Mouse (Mus musculus) gastrocnemius, postnatal 10 days (tissue): ENCODE data around the gene Trmt5. TPM values are rescaled to one million over a fixed set of nuclear protein-coding genes. Genes with fewer than 3 reads are reported as not detected.

Source experiments
- DNase-seq: peaks from one replicate; pipeline ENCODE4 v3.0.0; 2021; ENCODE audit warnings: mixed read lengths
- long read RNA-seq, 2 experiments: library from polyadenylated mRNA; stranded (forward); transcript quantifications; one replicate each; pipeline ENCODE4 v2.0.0; 2021
- total RNA-seq, 2 experiments: library from RNA; stranded (reverse); gene quantifications; 2 replicates each; pipeline ENCODE4 v1.2.3; 2021

Trmt5 gene
- total RNA-seq = 10 to 100 TPM in 1 of 2 experiments, 1 to 10 TPM in 1; 6.8 to 11.7 TPM
- long read RNA-seq, experiment 1, partial matches to known transcripts = 1 of 4 reads
- long read RNA-seq, experiment 1, other reads (novel, unspliced or antisense) = 0 of 4 reads
- long read RNA-seq, experiment 2, partial matches to known transcripts = 0 of 5 reads
- long read RNA-seq, experiment 2, other reads (novel, unspliced or antisense) = 1 of 5 reads

GRCm38 (mm10) chr12:73286287-73287092, at the start of gene Trmt5, which contains the start of gene Slc38a6:
TSS of gene Trmt5 (minus strand) at chr12:73286710.
TSS of gene Slc38a6 (plus strand) at chr12:73286779.
- DNase-seq = peak; percentile 89

GRCm38 (mm10) chr12:73334051-73334551, 47.6 kb upstream of the Trmt5 start:
- DNase-seq = peak; percentile 37

GRCm38 (mm10) chr12:73332701-73333100, 46.2 kb upstream of the Trmt5 start:
- DNase-seq = no peak

- DNase-seq = no peak
Observed at GRCm38 (mm10) chr12:73330236-73330635, 43.7 kb upstream of the Trmt5 start.

GRCm38 (mm10) chr12:73328448-73329167, 42.1 kb upstream of the Trmt5 start:
- DNase-seq = no peak

GRCm38 (mm10) chr12:73327381-73327780, 40.9 kb upstream of the Trmt5 start:
- DNase-seq = no peak

- peak; percentile 20 for DNase-seq
Observed at GRCm38 (mm10) chr12:73325617-73326016, 39.1 kb upstream of the Trmt5 start.

- DNase-seq = no peak
Observed at GRCm38 (mm10) chr12:73325181-73325580, 38.7 kb upstream of the Trmt5 start.

GRCm38 (mm10) chr12:73324742-73325141, 38.2 kb upstream of the Trmt5 start:
- peak; percentile 38 for DNase-seq

GRCm38 (mm10) chr12:73324180-73324586, 37.7 kb upstream of the Trmt5 start:
- peak; percentile 10 for DNase-seq

- DNase-seq = no peak
Observed at GRCm38 (mm10) chr12:73317706-73318686, 31.5 kb upstream of the Trmt5 start.

GRCm38 (mm10) chr12:73308711-73309110, 22.2 kb upstream of the Trmt5 start:
- DNase-seq = no peak

- no peak for DNase-seq
Observed at GRCm38 (mm10) chr12:73307750-73308149, 21.2 kb upstream of the Trmt5 start.

GRCm38 (mm10) chr12:73304636-73305035, 18.1 kb upstream of the Trmt5 start:
- no peak for DNase-seq

- DNase-seq = no peak
Observed at GRCm38 (mm10) chr12:73300531-73300930, 14.0 kb upstream of the Trmt5 start.

GRCm38 (mm10) chr12:73298621-73299020, 12.1 kb upstream of the Trmt5 start:
- DNase-seq = no peak

GRCm38 (mm10) chr12:73295505-73296140, 9.1 kb upstream of the Trmt5 start:
- DNase-seq = no peak

- DNase-seq = no peak
Observed at GRCm38 (mm10) chr12:73294884-73295283, 8.4 kb upstream of the Trmt5 start.

GRCm38 (mm10) chr12:73288626-73289025, 2.1 kb upstream of the Trmt5 start:
- DNase-seq = no peak

GRCm38 (mm10) chr12:73287609-73288008, 1.1 kb upstream of the Trmt5 start:
- no peak for DNase-seq

- DNase-seq = no peak
Observed at GRCm38 (mm10) chr12:73274921-73275320, 11.6 kb downstream of the Trmt5 start.
